Mouse (Mus musculus): ENCODE measurements around the gene 1700030J22Rik.

DNA sequence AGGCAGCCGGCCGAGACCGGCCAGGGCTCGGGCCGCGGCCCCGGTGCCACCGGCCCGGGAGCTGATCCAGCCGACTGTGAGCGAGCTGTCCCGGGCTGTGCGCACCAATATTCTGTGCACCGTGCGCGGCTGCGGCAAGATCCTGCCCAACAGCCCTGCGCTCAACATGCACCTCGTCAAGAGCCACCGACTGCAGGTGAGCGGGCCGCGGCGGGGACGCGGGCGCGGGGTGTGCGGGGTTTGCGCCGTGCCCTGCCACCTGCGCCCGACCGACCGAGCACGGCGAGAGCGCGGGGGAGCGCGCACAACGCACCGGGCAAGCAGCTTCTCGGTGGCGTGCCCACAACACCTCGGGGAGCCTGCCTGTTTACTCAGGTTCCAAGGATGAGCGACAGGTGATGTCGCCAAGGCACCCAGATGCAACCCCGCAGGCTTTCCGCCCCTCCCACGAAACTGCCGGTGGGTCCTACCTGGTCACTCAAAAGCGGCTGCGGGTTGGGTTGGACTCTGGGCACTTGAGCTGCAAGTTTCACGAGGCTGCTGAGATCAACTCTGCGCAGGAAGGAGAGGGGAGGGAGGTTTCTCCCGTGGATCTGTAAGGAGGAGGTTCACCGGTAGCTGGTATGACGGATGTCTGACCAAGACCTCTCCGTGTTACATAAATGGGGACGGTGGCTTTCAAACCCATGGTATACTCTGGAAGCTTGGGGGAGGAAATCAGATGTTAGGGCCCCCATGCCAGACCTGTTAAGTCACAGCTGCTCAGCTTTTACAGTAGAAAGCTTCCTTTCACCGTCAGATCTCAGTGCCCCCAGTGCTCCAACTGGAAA, 35.0 kb downstream of the 1700030J22Rik start:
- TF ChIP-seq CTCF (IDR thresholded peaks at IDR 0.05; ENCODE audit: low read depth) (no peak), EP300 (IDR thresholded peaks at IDR 0.05; ENCODE audit: low read depth) (no peak)
